Mouse (Mus musculus): ENCODE measurements at regions not wholly inside any gene's neighbourhood (a gene's known extent, or its start where the extent isn't known, plus 50 kb on each side); places are given as distances from the start of the nearest gene placed in this dataset.
A peak's percentile ranks its signal among the peaks of the same experiment; 100 is the strongest.

GRCm38 (mm10) chr2:145003509-145003908 is 164.0 kb upstream of the Slc24a3 start:
- TF ChIP-seq RAD21 (IDR thresholded peaks at IDR 0.05; ENCODE audit: low read depth, low read length) (peak; percentile 40), CHD2 (IDR thresholded peaks at IDR 0.05; ENCODE audit: low read length) (no peak), BHLHE40 (IDR thresholded peaks at IDR 0.05; ENCODE audit: low read depth, low read length) (no peak), USF1 (IDR thresholded peaks at IDR 0.05; ENCODE audit: low read depth, low read length) (no peak), ELF1 (IDR thresholded peaks at IDR 0.05; ENCODE audit: low read depth, low read length) (no peak), SMC3 (IDR thresholded peaks at IDR 0.05; ENCODE audit: low read depth, low read length) (peak; percentile 8; the same call in 1 of the 2 replicates), CTCF (conservative IDR thresholded peaks at IDR 0.05 in 1 of 2, IDR thresholded peaks at IDR 0.05 in 1 of 2; ENCODE audit: low read depth in 2 of 2, low read length in 2 of 2) (peak in 1 of 2 experiments; percentile 46; a peak in 2 of 4 replicates)
- Histone ChIP-seq H3K9ac (ENCODE audit: insufficient read depth, low read depth) (no peak overlapping the region), H3K27me3 (replicated peaks) (peaks cover 3% of the 10 kb centered on the region), H3K27ac (ENCODE audit: insufficient read depth, low read depth) (no peak overlapping the region), H3K36me3 (replicated peaks in 1 of 2; ENCODE audit: control insufficient read depth in 1 of 2, insufficient read depth in 1 of 2, low read length in 1 of 2) (no peaks in the 10 kb centered on the region), H3K79me2 (replicated peaks; ENCODE audit: control insufficient read depth, extremely low read depth, insufficient read depth, poor library complexity, severe bottlenecking) (no peaks in the 10 kb centered on the region), H3K4me2 (ENCODE audit: insufficient read depth, low read depth, poor library complexity, severe bottlenecking) (no peak overlapping the region), H3K9me3 (replicated peaks; ENCODE audit: low read length) (no peaks in the 10 kb centered on the region), H3K4me3 (replicated peaks in 1 of 3; ENCODE audit: low read depth in 2 of 3, low read length in 2 of 3, poor library complexity in 1 of 3) (no peak overlapping the region), H3K4me1 (ENCODE audit: control insufficient read depth in 1 of 2, insufficient read depth in 2 of 2) (no peaks in the 10 kb centered on the region)
- in situ Hi-C loops (cut with MboI; ENCODE audit: low pct_ligation_motif_present, low pct_unique_long_range_greater_than_20kb, low sequenced_read_pairs) = no loop called here
- DNase-seq (ENCODE audit: extremely low read depth) = no peak
- dilution Hi-C loops (cut with MboI; ENCODE audit: extremely low pct_ligation_motif_present, extremely low pct_unique_long_range_greater_than_20kb, low sequenced_read_pairs) = no loop called here

- Histone ChIP-seq H3K27ac (ENCODE audit: insufficient read depth, low read depth) (no peak overlapping the region), H3K79me2 (replicated peaks; ENCODE audit: control insufficient read depth, extremely low read depth, insufficient read depth, poor library complexity, severe bottlenecking) (no peaks in the 10 kb centered on the region), H3K9ac (ENCODE audit: insufficient read depth, low read depth) (no peak overlapping the region), H3K9me3 (replicated peaks; ENCODE audit: low read length) (no peaks in the 10 kb centered on the region), H3K4me3 (replicated peaks in 1 of 3; ENCODE audit: low read depth in 2 of 3, low read length in 2 of 3, poor library complexity in 1 of 3) (no peak overlapping the region), H3K27me3 (replicated peaks) (peaks cover 4% of the 10 kb centered on the region), H3K4me2 (ENCODE audit: insufficient read depth, low read depth, poor library complexity, severe bottlenecking) (no peak overlapping the region), H3K36me3 (replicated peaks in 1 of 2; ENCODE audit: control insufficient read depth in 1 of 2, insufficient read depth in 1 of 2, low read length in 1 of 2) (no peaks in the 10 kb centered on the region), H3K4me1 (ENCODE audit: control insufficient read depth in 1 of 2, insufficient read depth in 2 of 2) (peaks cover 0 to 5% of the 10 kb centered on the region in 2 experiments; a peak in 1 of 4 replicates)
- in situ Hi-C loops (cut with MboI; ENCODE audit: low pct_ligation_motif_present, low pct_unique_long_range_greater_than_20kb, low sequenced_read_pairs) (no loop called here), dilution Hi-C loops (cut with MboI; ENCODE audit: extremely low pct_ligation_motif_present, extremely low pct_unique_long_range_greater_than_20kb, low sequenced_read_pairs) (no loop called here)
- no peak for DNase-seq (ENCODE audit: extremely low read depth)
- TF ChIP-seq ZKSCAN1 (IDR thresholded peaks at IDR 0.05; ENCODE audit: borderline replicate concordance, low read depth, low read length) = no peak
- peak in 1 of 2 experiments; percentile 13; a peak in 1 of 4 replicates for TF ChIP-seq CTCF (conservative IDR thresholded peaks at IDR 0.05 in 1 of 2, IDR thresholded peaks at IDR 0.05 in 1 of 2; ENCODE audit: low read depth in 2 of 2, low read length in 2 of 2)
These were observed 156.9 kb upstream of the Slc24a3 start for GRCm38 (mm10) chr2:145010674-145011073.

- dilution Hi-C loops (cut with MboI; ENCODE audit: extremely low pct_ligation_motif_present, extremely low pct_unique_long_range_greater_than_20kb, low sequenced_read_pairs) (no loop called here), in situ Hi-C loops (cut with MboI; ENCODE audit: low pct_ligation_motif_present, low pct_unique_long_range_greater_than_20kb, low sequenced_read_pairs) (no loop called here)
- H3K9ac ChIP-seq (ENCODE audit: insufficient read depth, low read depth) = no peak overlapping the region
- no peak overlapping the region for H3K4me3 ChIP-seq (replicated peaks in 1 of 3; ENCODE audit: low read depth in 2 of 3, low read length in 2 of 3, poor library complexity in 1 of 3)
- H3K27ac ChIP-seq (ENCODE audit: insufficient read depth, low read depth) = no peak overlapping the region
- TF ChIP-seq TBP (conservative IDR thresholded peaks at IDR 0.05; ENCODE audit: low read depth, low read length) (no peak), USF2 (conservative IDR thresholded peaks at IDR 0.05; ENCODE audit: low read depth, low read length) (no peak), PAX5 (IDR thresholded peaks at IDR 0.05; ENCODE audit: low read length) (no peak), RAD21 (IDR thresholded peaks at IDR 0.05; ENCODE audit: low read depth, low read length) (no peak), JUN (IDR thresholded peaks at IDR 0.05; ENCODE audit: insufficient read depth, low read depth, low read length) (no peak), HCFC1 (IDR thresholded peaks at IDR 0.05; ENCODE audit: low read depth, low read length) (no peak), ZKSCAN1 (IDR thresholded peaks at IDR 0.05; ENCODE audit: borderline replicate concordance, low read depth, low read length) (no peak), MAFK (IDR thresholded peaks at IDR 0.05; ENCODE audit: insufficient replicate concordance, low read length) (no peak), NRF1 (IDR thresholded peaks at IDR 0.05; ENCODE audit: low read depth, low read length) (no peak), NELFE (IDR thresholded peaks at IDR 0.05; ENCODE audit: low read depth, low read length) (no peak), E2F4 (IDR thresholded peaks at IDR 0.05; ENCODE audit: insufficient replicate concordance, low read depth, low read length) (no peak), JUND (conservative IDR thresholded peaks at IDR 0.05; ENCODE audit: low read depth, low read length) (no peak), POLR2AphosphoS2 (IDR thresholded peaks at IDR 0.05; ENCODE audit: low read depth, low read length) (no peak), MAZ (IDR thresholded peaks at IDR 0.05; ENCODE audit: low read depth, low read length) (no peak), BHLHE40 (IDR thresholded peaks at IDR 0.05; ENCODE audit: low read depth, low read length) (no peak), ZC3H11A (IDR thresholded peaks at IDR 0.05; ENCODE audit: low read depth, low read length) (no peak), ZMIZ1 (IDR thresholded peaks at IDR 0.05; ENCODE audit: low read depth, low read length) (no peak), CHD2 (IDR thresholded peaks at IDR 0.05; ENCODE audit: low read length) (no peak), ETS1 (conservative IDR thresholded peaks at IDR 0.05; ENCODE audit: low read depth, low read length) (no peak)
- H3K4me2 ChIP-seq (ENCODE audit: insufficient read depth, low read depth, poor library complexity, severe bottlenecking) = no peak overlapping the region
- no peaks in the 10 kb centered on the region for H3K36me3 ChIP-seq (replicated peaks in 1 of 2; ENCODE audit: control insufficient read depth in 1 of 2, insufficient read depth in 1 of 2, low read length in 1 of 2)
- H3K9me3 ChIP-seq (replicated peaks; ENCODE audit: low read length) = no peaks in the 10 kb centered on the region
- peaks cover 2% of the 10 kb centered on the region for H3K27me3 ChIP-seq (replicated peaks)
- no peaks in the 10 kb centered on the region for H3K79me2 ChIP-seq (replicated peaks; ENCODE audit: control insufficient read depth, extremely low read depth, insufficient read depth, poor library complexity, severe bottlenecking)
- no peak for DNase-seq (ENCODE audit: extremely low read depth)
- H3K4me1 ChIP-seq (ENCODE audit: control insufficient read depth in 1 of 2, insufficient read depth in 2 of 2) = peaks cover 0 to 5% of the 10 kb centered on the region in 2 experiments; a peak in 1 of 4 replicates
These were observed 156.3 kb upstream of the Slc24a3 start for GRCm38 (mm10) chr2:145011221-145011620.

Data from CH12.LX (cell line).